Mouse (Mus musculus): Measurements from ENCODE around the gene Gnao1. TPM values are rescaled to one million over a fixed set of nuclear protein-coding genes. Genes with fewer than 3 reads are reported as not detected.

Gnao1 gene
- polyA plus RNA-seq, 1 experiment from 2014 or later: 267 TPM

- Histone ChIP-seq H3K4me1 (replicated peaks) (no peaks in the 10 kb centered on the region), H3K4me2 (no peak overlapping the region), H3K36me3 (peaks cover 68% of the 10 kb centered on the region), H3K27me3 (no peaks in the 10 kb centered on the region), H3K27ac (replicated peaks) (no peak overlapping the region), H3K9me3 (no peaks in the 10 kb centered on the region), H3K9ac (no peak overlapping the region), H3K4me3 (no peak overlapping the region)
- no peak for ATAC-seq (ENCODE audit: low FRiP score, low read depth)
- 94% methylated on average over 3 of the region's 3 CpGs for WGBS
Observed at GRCm38 (mm10) chr8:93984731-93985130, 175.0 kb downstream of the Gnao1 start.

GRCm38 (mm10) chr8:93989739-93990138, 180.0 kb downstream of the Gnao1 start:
- Histone ChIP-seq H3K27me3 (no peaks in the 10 kb centered on the region), H3K4me2 (no peak overlapping the region), H3K9me3 (no peaks in the 10 kb centered on the region), H3K4me1 (replicated peaks) (no peaks in the 10 kb centered on the region), H3K4me3 (no peak overlapping the region), H3K9ac (no peak overlapping the region), H3K27ac (replicated peaks) (no peak overlapping the region), H3K36me3 (peaks cover 43% of the 10 kb centered on the region)
- ATAC-seq (ENCODE audit: low FRiP score, low read depth): no peak
- WGBS: 96% methylated on average over 4 of the region's 4 CpGs

GRCm38 (mm10) chr8:93998961-93999360, 189.2 kb downstream of the Gnao1 start:
- ATAC-seq (ENCODE audit: low FRiP score, low read depth): no peak
- H3K4me3 ChIP-seq: no peak overlapping the region
- no peaks in the 10 kb centered on the region for H3K4me1 ChIP-seq (replicated peaks)
- no peaks in the 10 kb centered on the region for H3K9me3 ChIP-seq
- H3K27ac ChIP-seq (replicated peaks): no peak overlapping the region
- WGBS: 85% methylated on average over 2 of the region's 2 CpGs
- no peak overlapping the region for H3K4me2 ChIP-seq
- H3K27me3 ChIP-seq: no peaks in the 10 kb centered on the region
- no peak overlapping the region for H3K9ac ChIP-seq
- peaks cover 49% of the 10 kb centered on the region for H3K36me3 ChIP-seq

GRCm38 (mm10) chr8:94004139-94004538, 194.4 kb downstream of the Gnao1 start:
- H3K4me2 ChIP-seq: no peak overlapping the region
- no peak overlapping the region for H3K4me3 ChIP-seq
- no peaks in the 10 kb centered on the region for H3K27me3 ChIP-seq
- no peak overlapping the region for H3K27ac ChIP-seq (replicated peaks)
- H3K36me3 ChIP-seq: peaks cover 29% of the 10 kb centered on the region
- no peaks in the 10 kb centered on the region for H3K9me3 ChIP-seq
- H3K9ac ChIP-seq: no peak overlapping the region
- ATAC-seq (ENCODE audit: low FRiP score, low read depth): no peak
- peaks cover 4% of the 10 kb centered on the region for H3K4me1 ChIP-seq (replicated peaks)
- WGBS: 84% methylated on average over 9 of the region's 9 CpGs

- Histone ChIP-seq H3K4me1 (replicated peaks) (peaks cover 36% of the 10 kb centered on the region), H3K4me2 (no peak overlapping the region), H3K27me3 (no peaks in the 10 kb centered on the region), H3K9me3 (no peaks in the 10 kb centered on the region), H3K9ac (no peak overlapping the region), H3K27ac (replicated peaks) (no peak overlapping the region), H3K36me3 (no peaks in the 10 kb centered on the region; the same call in 1 of the 2 replicates), H3K4me3 (no peak overlapping the region)
- 63% methylated on average over 15 of the region's 15 CpGs for WGBS
- ATAC-seq (ENCODE audit: low FRiP score, low read depth): no peak
Observed at GRCm38 (mm10) chr8:94009243-94009845, 199.6 kb downstream of the Gnao1 start.

GRCm38 (mm10) chr8:94010101-94010705, 200.4 kb downstream of the Gnao1 start:
- Histone ChIP-seq H3K4me1 (replicated peaks) (peaks cover 36% of the 10 kb centered on the region), H3K27me3 (no peaks in the 10 kb centered on the region), H3K9ac (no peak overlapping the region), H3K9me3 (no peaks in the 10 kb centered on the region), H3K36me3 (no peaks in the 10 kb centered on the region), H3K4me3 (no peak overlapping the region), H3K27ac (replicated peaks) (no peak overlapping the region), H3K4me2 (peak overlapping the region; percentile 79)
- ATAC-seq (ENCODE audit: low FRiP score, low read depth): no peak
- WGBS: 50% methylated on average over 2 of the region's 2 CpGs

- Histone ChIP-seq H3K9me3 (no peaks in the 10 kb centered on the region), H3K27ac (replicated peaks) (peak overlapping the region; percentile 94), H3K9ac (peak overlapping the region; percentile 96), H3K4me1 (replicated peaks) (peaks cover 36% of the 10 kb centered on the region), H3K4me2 (peak overlapping the region; percentile 79), H3K4me3 (peak overlapping the region; percentile 85), H3K36me3 (no peaks in the 10 kb centered on the region), H3K27me3 (no peaks in the 10 kb centered on the region)
- ATAC-seq (ENCODE audit: low FRiP score, low read depth): no peak; the same call in 1 of the 2 replicates
- 3% methylated on average over 48 of the region's 48 CpGs for WGBS
Observed at GRCm38 (mm10) chr8:94011076-94012012, 201.6 kb downstream of the Gnao1 start.

- no peaks in the 10 kb centered on the region for H3K36me3 ChIP-seq
- peak within 1 kb of the TSS; percentile 94 for H3K27ac ChIP-seq (replicated peaks)
- H3K9me3 ChIP-seq: no peaks in the 10 kb centered on the region
- peak within 1 kb of the TSS; percentile 79 for H3K4me2 ChIP-seq
- H3K27me3 ChIP-seq: no peaks in the 10 kb centered on the region
- peak within 1 kb of the TSS; percentile 96 for H3K9ac ChIP-seq
- ATAC-seq (ENCODE audit: low FRiP score, low read depth): peak; percentile 92
- H3K4me3 ChIP-seq: peak within 1 kb of the TSS; percentile 85
- WGBS: under 1% methylated on average over 87 of the region's 130 CpGs
- peaks cover 36% of the 10 kb centered on the region for H3K4me1 ChIP-seq (replicated peaks)
Observed at GRCm38 (mm10) chr8:94012013-94012951, 202.5 kb downstream of the Gnao1 start, which contains the start of gene Amfr. Gene Amfr, minus strand, starts transcription at chr8:94012842.

GRCm38 (mm10) chr8:94013026-94013612, 203.4 kb downstream of the Gnao1 start:
- Histone ChIP-seq H3K27ac (replicated peaks) (peak overlapping the region; percentile 94), H3K4me1 (replicated peaks) (peaks cover 36% of the 10 kb centered on the region), H3K4me3 (peak overlapping the region; percentile 85), H3K9me3 (no peaks in the 10 kb centered on the region), H3K9ac (peak overlapping the region; percentile 96), H3K36me3 (no peaks in the 10 kb centered on the region), H3K27me3 (no peaks in the 10 kb centered on the region), H3K4me2 (peak overlapping the region; percentile 79)
- 43% methylated on average over 7 of the region's 7 CpGs for WGBS
- no peak for ATAC-seq (ENCODE audit: low FRiP score, low read depth)
